Mouse (Mus musculus): ENCODE results near the gene Miga2. TPM values are rescaled to one million over a fixed set of nuclear protein-coding genes. Genes with fewer than 3 reads are reported as not detected.

Miga2 gene
- total and polyA plus RNA-seq, 2 experiments from 2014 or later = 32.6 to 105 TPM

DNA sequence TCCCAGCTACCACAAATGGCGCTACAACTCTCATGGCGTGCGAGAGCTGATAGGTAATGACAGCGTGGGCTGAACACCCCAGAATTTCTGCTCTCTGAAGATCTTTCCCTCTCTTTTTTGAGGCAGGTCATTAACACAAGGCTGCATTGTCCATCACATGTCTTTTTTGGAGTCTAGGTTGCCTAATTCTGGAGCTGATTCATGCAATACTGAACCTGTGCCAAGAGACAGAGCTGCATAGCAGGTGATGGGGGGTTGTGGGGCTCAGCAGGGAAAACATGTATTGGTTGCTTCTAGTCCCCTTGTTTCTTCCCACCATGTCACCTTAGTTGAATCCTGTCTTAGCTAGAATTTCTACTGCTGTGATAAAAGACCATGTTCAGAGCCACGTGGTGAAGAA lies 38.7 kb upstream of the Miga2 start:
- Histone ChIP-seq H3K9me3 (replicated peaks; ENCODE audit: control insufficient read depth, low read length) (no peaks in the 10 kb centered on the region), H3K4me2 (ENCODE audit: low read depth, low read length) (no peak overlapping the region), H3K27me3 (ENCODE audit: control insufficient read depth, insufficient read depth, low read length) (no peaks in the 10 kb centered on the region), H3K4me1 (ENCODE audit: control insufficient read depth, insufficient read depth) (no peaks in the 10 kb centered on the region), H3K4me3 (ENCODE audit: low read depth, low read length) (no peak overlapping the region), H3K9ac (replicated peaks; ENCODE audit: low read depth, low read length) (no peak overlapping the region), H3K36me3 (replicated peaks; ENCODE audit: control insufficient read depth, insufficient read depth, low read length) (peaks cover 93% of the 10 kb centered on the region), H3K27ac (ENCODE audit: low read depth) (no peak overlapping the region)
- ATAC-seq (ENCODE audit: insufficient read depth, low read depth) (no peak), DNase-seq (ENCODE audit: low spot score) (no peak)
- 87% methylated on average over 5 of the region's 5 CpGs for WGBS
- no peak for TF ChIP-seq EP300 (IDR thresholded peaks at IDR 0.05; ENCODE audit: low read depth)
- TF ChIP-seq CTCF (IDR thresholded peaks at IDR 0.05; ENCODE audit: low read depth) = no peak

DNA sequence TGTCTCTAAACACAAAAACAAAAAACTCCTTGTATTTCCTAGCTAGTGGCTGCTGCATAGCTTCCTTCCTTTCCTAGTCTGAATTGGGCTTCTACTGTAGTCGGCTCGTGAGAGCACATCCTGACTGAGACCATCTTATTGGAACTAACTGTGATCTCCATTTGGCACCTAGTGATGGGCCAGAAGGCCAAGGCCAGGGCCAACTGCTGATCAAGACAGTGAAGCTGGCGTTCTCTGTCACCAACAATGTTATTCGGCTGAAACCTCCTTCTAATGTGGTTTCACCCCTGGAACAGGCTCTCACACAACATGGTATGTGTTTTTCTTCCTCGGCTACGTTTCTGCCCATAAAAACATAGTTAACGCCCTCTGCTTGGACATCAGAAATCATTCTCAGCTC lies 36.8 kb upstream of the Miga2 start:
- Histone ChIP-seq H3K27ac (ENCODE audit: low read depth) (no peak overlapping the region), H3K4me1 (ENCODE audit: control insufficient read depth, insufficient read depth) (no peaks in the 10 kb centered on the region), H3K9me3 (replicated peaks; ENCODE audit: control insufficient read depth, low read length) (no peaks in the 10 kb centered on the region), H3K4me2 (ENCODE audit: low read depth, low read length) (no peak overlapping the region), H3K36me3 (replicated peaks; ENCODE audit: control insufficient read depth, insufficient read depth, low read length) (peaks cover 95% of the 10 kb centered on the region), H3K27me3 (ENCODE audit: control insufficient read depth, insufficient read depth, low read length) (no peaks in the 10 kb centered on the region), H3K9ac (replicated peaks; ENCODE audit: low read depth, low read length) (no peak overlapping the region), H3K4me3 (ENCODE audit: low read depth, low read length) (no peak overlapping the region)
- TF ChIP-seq CTCF (IDR thresholded peaks at IDR 0.05; ENCODE audit: low read depth) (no peak), EP300 (IDR thresholded peaks at IDR 0.05; ENCODE audit: low read depth) (no peak)
- no peak for DNase-seq (ENCODE audit: low spot score)
- 86% methylated on average over 7 of the region's 7 CpGs for WGBS
- ATAC-seq (ENCODE audit: insufficient read depth, low read depth) = no peak

DNA sequence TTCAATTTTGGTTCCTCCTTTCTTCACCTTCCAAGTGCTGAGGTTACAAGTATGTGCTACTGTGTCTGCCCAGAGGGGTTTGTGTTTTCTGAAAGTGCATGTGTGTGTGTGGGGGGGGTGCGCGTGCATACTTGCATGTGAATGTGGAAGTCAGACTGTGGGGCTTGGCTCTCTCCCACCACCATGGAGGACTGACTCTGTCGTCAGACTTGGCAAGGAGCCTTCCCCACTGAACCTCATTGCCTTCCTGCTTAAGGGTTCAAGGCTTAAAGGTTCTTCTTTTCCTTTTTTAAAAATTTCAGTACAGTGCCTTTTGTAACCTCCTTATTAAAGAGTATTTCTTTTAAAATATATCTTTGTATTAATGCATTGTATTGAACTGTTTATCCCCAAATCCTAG lies 35.2 kb upstream of the Miga2 start:
- Histone ChIP-seq H3K36me3 (replicated peaks; ENCODE audit: control insufficient read depth, insufficient read depth, low read length) (peaks cover 95% of the 10 kb centered on the region), H3K9me3 (replicated peaks; ENCODE audit: control insufficient read depth, low read length) (no peaks in the 10 kb centered on the region), H3K27ac (ENCODE audit: low read depth) (no peak overlapping the region), H3K4me3 (ENCODE audit: low read depth, low read length) (no peak overlapping the region), H3K4me2 (ENCODE audit: low read depth, low read length) (no peak overlapping the region), H3K27me3 (ENCODE audit: control insufficient read depth, insufficient read depth, low read length) (no peaks in the 10 kb centered on the region), H3K4me1 (ENCODE audit: control insufficient read depth, insufficient read depth) (no peaks in the 10 kb centered on the region), H3K9ac (replicated peaks; ENCODE audit: low read depth, low read length) (no peak overlapping the region)
- ATAC-seq (ENCODE audit: insufficient read depth, low read depth) (no peak), DNase-seq (ENCODE audit: low spot score) (no peak)
- no peak for TF ChIP-seq CTCF (IDR thresholded peaks at IDR 0.05; ENCODE audit: low read depth)
- no peak for TF ChIP-seq EP300 (IDR thresholded peaks at IDR 0.05; ENCODE audit: low read depth)
- WGBS = 73% methylated on average over 3 of the region's 3 CpGs

DNA sequence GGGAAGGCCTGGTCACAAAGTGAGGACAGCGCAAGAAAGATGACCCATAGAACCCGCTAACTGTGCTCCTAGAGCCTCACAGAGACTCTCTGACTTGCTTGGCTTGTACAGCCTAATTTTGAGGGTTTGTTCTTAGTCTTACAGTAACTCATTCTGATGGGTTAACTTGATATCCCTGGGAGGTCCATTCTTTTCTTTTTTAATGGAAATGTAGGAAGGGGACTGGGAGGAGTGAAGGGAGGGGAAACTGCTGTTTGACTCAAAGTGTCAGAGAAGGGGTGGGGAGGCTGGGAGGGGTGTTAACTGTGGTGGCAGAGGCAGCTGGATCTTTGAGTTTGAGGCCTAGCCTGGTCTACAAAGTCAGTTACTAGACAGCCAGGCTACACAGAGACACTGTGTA lies 28.7 kb upstream of the Miga2 start:
- H3K9ac ChIP-seq (replicated peaks; ENCODE audit: low read depth, low read length) = no peak overlapping the region
- 98% methylated on average over 2 of the region's 2 CpGs for WGBS
- H3K4me3 ChIP-seq (ENCODE audit: low read depth, low read length) = no peak overlapping the region
- DNase-seq (ENCODE audit: low spot score) = no peak
- no peak for ATAC-seq (ENCODE audit: insufficient read depth, low read depth)
- no peaks in the 10 kb centered on the region for H3K27me3 ChIP-seq (ENCODE audit: control insufficient read depth, insufficient read depth, low read length)
- H3K4me1 ChIP-seq (ENCODE audit: control insufficient read depth, insufficient read depth) = no peaks in the 10 kb centered on the region
- H3K9me3 ChIP-seq (replicated peaks; ENCODE audit: control insufficient read depth, low read length) = no peaks in the 10 kb centered on the region
- no peak overlapping the region for H3K4me2 ChIP-seq (ENCODE audit: low read depth, low read length)
- no peak overlapping the region for H3K27ac ChIP-seq (ENCODE audit: low read depth)
- TF ChIP-seq CTCF (IDR thresholded peaks at IDR 0.05; ENCODE audit: low read depth) = no peak
- no peak for TF ChIP-seq EP300 (IDR thresholded peaks at IDR 0.05; ENCODE audit: low read depth)
- H3K36me3 ChIP-seq (replicated peaks; ENCODE audit: control insufficient read depth, insufficient read depth, low read length) = peaks cover 88% of the 10 kb centered on the region

DNA sequence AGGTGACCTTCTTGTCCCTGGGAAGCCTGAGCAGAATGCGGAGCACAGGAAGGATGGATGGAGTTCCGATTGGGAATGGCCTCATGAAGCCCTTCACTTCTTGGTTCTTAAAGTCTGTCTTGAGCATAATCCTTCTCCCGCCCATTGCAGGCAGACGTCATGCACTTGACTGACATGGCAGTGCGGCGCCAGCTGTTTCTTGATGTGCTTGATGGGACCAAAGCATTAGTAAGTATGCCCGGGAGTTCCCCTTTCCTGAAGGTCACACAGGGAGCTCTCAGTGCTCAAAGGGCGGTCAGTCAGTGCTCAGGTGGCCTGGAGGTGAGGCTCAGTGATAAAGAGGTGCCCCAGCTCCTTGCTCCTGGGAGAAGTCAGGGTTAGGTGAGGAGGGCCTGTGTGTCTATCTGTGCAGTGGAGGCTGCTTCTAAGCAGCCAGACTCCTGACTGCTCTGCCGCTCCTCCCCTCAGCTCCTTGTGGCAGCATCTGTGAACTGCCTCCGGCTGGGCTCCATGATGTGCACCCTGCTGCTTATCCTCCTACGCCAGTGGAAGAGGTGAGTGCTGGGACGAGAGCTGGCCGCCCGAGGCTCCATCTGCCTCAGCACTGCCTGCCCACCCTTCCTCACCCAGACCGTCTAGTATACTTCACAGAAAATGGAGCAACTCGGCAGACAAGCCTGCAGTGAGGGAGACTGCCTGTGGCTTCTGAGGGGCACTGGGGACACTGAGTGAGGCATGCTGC lies 27.7 kb upstream of the Miga2 start:
- Histone ChIP-seq H3K4me2 (ENCODE audit: low read depth, low read length) (no peak overlapping the region), H3K4me3 (ENCODE audit: low read depth, low read length) (no peak overlapping the region), H3K9me3 (replicated peaks; ENCODE audit: control insufficient read depth, low read length) (no peaks in the 10 kb centered on the region), H3K4me1 (ENCODE audit: control insufficient read depth, insufficient read depth) (no peaks in the 10 kb centered on the region), H3K27ac (ENCODE audit: low read depth) (no peak overlapping the region), H3K9ac (replicated peaks; ENCODE audit: low read depth, low read length) (no peak overlapping the region), H3K27me3 (ENCODE audit: control insufficient read depth, insufficient read depth, low read length) (no peaks in the 10 kb centered on the region), H3K36me3 (replicated peaks; ENCODE audit: control insufficient read depth, insufficient read depth, low read length) (peaks cover 86% of the 10 kb centered on the region)
- 81% methylated on average over 16 of the region's 16 CpGs for WGBS
- DNase-seq (ENCODE audit: low spot score) (no peak), ATAC-seq (ENCODE audit: insufficient read depth, low read depth) (no peak)
- TF ChIP-seq EP300 (IDR thresholded peaks at IDR 0.05; ENCODE audit: low read depth) (no peak), CTCF (IDR thresholded peaks at IDR 0.05; ENCODE audit: low read depth) (no peak)

DNA sequence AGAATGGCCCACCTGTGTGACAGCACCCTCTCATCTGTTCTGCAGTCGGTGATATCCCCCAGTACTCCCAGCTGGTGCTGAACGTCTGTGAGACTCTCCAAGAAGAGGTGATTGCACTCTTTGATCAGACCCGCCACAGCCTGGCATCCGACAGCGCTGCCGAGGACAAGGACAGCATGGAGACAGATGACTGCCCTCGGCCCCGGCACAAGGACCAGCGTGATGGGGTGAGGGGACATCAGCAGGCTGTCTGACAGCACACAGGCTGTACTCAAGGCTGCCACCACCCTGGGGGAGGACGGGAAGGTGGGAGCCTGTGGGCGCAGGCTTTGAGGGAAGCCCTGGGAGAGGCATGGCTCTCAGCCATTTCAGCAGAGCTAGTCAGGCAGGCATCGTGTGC lies 26.9 kb upstream of the Miga2 start:
- no peak overlapping the region for H3K9ac ChIP-seq (replicated peaks; ENCODE audit: low read depth, low read length)
- H3K27ac ChIP-seq (ENCODE audit: low read depth) = no peak overlapping the region
- H3K27me3 ChIP-seq (ENCODE audit: control insufficient read depth, insufficient read depth, low read length) = no peaks in the 10 kb centered on the region
- no peak overlapping the region for H3K4me2 ChIP-seq (ENCODE audit: low read depth, low read length)
- H3K4me3 ChIP-seq (ENCODE audit: low read depth, low read length) = no peak overlapping the region
- no peak for DNase-seq (ENCODE audit: low spot score)
- peaks cover 86% of the 10 kb centered on the region for H3K36me3 ChIP-seq (replicated peaks; ENCODE audit: control insufficient read depth, insufficient read depth, low read length)
- H3K9me3 ChIP-seq (replicated peaks; ENCODE audit: control insufficient read depth, low read length) = no peaks in the 10 kb centered on the region
- no peak for TF ChIP-seq EP300 (IDR thresholded peaks at IDR 0.05; ENCODE audit: low read depth)
- no peak for TF ChIP-seq CTCF (IDR thresholded peaks at IDR 0.05; ENCODE audit: low read depth)
- peak; percentile 29; the same call in 1 of the 2 replicates for ATAC-seq (ENCODE audit: insufficient read depth, low read depth)
- WGBS = 58% methylated on average over 12 of the region's 12 CpGs
- H3K4me1 ChIP-seq (ENCODE audit: control insufficient read depth, insufficient read depth) = no peaks in the 10 kb centered on the region

All from heart, postnatal 0 days (tissue).